Mouse (Mus musculus) forebrain, embryonic 13.5 days (tissue): ENCODE data around the gene 1110004F10Rik. TPM values are rescaled to one million over a fixed set of nuclear protein-coding genes. Genes with fewer than 3 reads are reported as not detected.

Experiments used
- polyA plus RNA-seq: library from polyadenylated mRNA; unstranded; fragments of >200 nt; fragmentation: Nextera tagmentation; extraction: Ambion mirVana; gene quantifications from 2 replicates; pipeline ENCODE4 v1.2.1, GENCODE M21; 2015

Gene 1110004F10Rik
- polyA plus RNA-seq, 1 experiment from 2014 or later: 372 TPM

Other genes with a start within 250 kb of the 1110004F10Rik start
- 143 and 149 TPM in 2 replicates for gene Sox6, start 601 bp upstream of the 1110004F10Rik start, polyA plus RNA-seq
- gene Gm4353, start 45.2 kb downstream of the 1110004F10Rik start, polyA plus RNA-seq: 0.57 and 1.6 TPM in 2 replicates